Mouse (Mus musculus): ENCODE measurements around the gene Dnajc7.

GRCm38 (mm10) chr11:100555583-100555982 lies 64.4 kb downstream of the Dnajc7 start:
- no peak for TF ChIP-seq POLR2A (IDR thresholded peaks at IDR 0.05; ENCODE audit: borderline replicate concordance, control insufficient read depth, low read depth, low read length)
- peak; percentile 45 for TF ChIP-seq CTCF (IDR thresholded peaks at IDR 0.05; ENCODE audit: control insufficient read depth, insufficient read depth, low read length)

Data from bone marrow, adult 2 months (tissue).